ENCODE assay signal across 24 mouse cellular contexts in genomic region chr2:148789142-148789541, GRCm38 (mm10). TPM values are rescaled to one million over a fixed set of nuclear protein-coding genes. Genes with fewer than 3 reads are reported as not detected.
DNase-seq lines count a peak whose midpoint lies in the region; ATAC-seq lines count a peak whose summit lies in the region.
"Had no signal": no experiment of that assay in that cellular context is flagged by ENCODE, and none has a peak within 500 bp of the region (broad histone marks: within the 10 kb centered on the region; RNA-seq: fewer than 3 reads in every experiment).

Gene Cst12 (plus strand): TSS chr2:148789361.

- no peak for ATAC-seq in frontal cortex, adult (ENCODE audit: low TSS enrichment)
- ATAC-seq: forebrain, embryonic 14.5 days; hindbrain, embryonic 16.5 days had no signal

- peak; percentile 7 to 11 for DNase-seq in frontal cortex, adult 2 months (ENCODE audit: extremely low spot score in 1 of 2, low spot score in 1 of 2)
- DNase-seq in ovary, adult 18-20 months (ENCODE audit: low spot score) = peak; percentile 20
- DNase-seq in ovary, postnatal 14 days (ENCODE audit: low spot score) = no peak
- DNase-seq in gonadal fat pad, adult 2 months (ENCODE audit: low read depth) = no peak
- DNase-seq in testis, postnatal 14 days (ENCODE audit: low spot score) = peak; percentile 61
- no peak for DNase-seq in adrenal gland, adult 2 months
- DNase-seq: adrenal gland, postnatal 14 days; cerebellum, adult 11-12 months; cerebellum, adult 9-10 months; gastrocnemius, postnatal 10 days; heart, postnatal 36 days had no signal

RNA-seq across cellular contexts. Expression of gene Cst12, which starts in this region (rescaled TPM):
- polyA plus RNA-seq in frontal cortex, adult 2 months (2012; rRNA removed) = 0.99 and 1.4 TPM in 2 replicates
- polyA plus RNA-seq in gonadal fat pad, adult 2 months (2012; rRNA removed) = 188 and 311 TPM in 2 replicates
- total RNA-seq in adrenal gland, adult 2 months (2021) = not detected
- polyA plus RNA-seq in adrenal gland, adult 2 months (2012; rRNA removed) = not detected in 2 replicates
- total RNA-seq: adrenal gland, postnatal 14 days; gastrocnemius, postnatal 10 days; gastrocnemius, postnatal 4 days; heart, postnatal 36 days; MEL had no signal
- polyA plus RNA-seq: C2C12; embryonic facial prominence, embryonic 11.5 days; embryonic facial prominence, embryonic 15.5 days; erythroblast, embryonic 14.5 days; forebrain, embryonic 10.5 days; forebrain, embryonic 14.5 days; heart, embryonic 13.5 days; heart, postnatal 0 days; hindbrain, embryonic 11.5 days; hindbrain, embryonic 16.5 days had no signal

Comparison
In these comparisons a context has a peak if more than half of its experiments do, and no peak if none do; other contexts are left out.
1. RNA of gene Cst12 (polyA plus RNA-seq): 188 to 311 TPM in gonadal fat pad, adult 2 months; 0.99 to 1.4 TPM in frontal cortex, adult 2 months and not detected in adrenal gland, adult 2 months; every median in the first group is over 10 times any median in the second.
2. DNase-seq: peak in frontal cortex, adult 2 months (2 of 2), ovary, adult 18-20 months (single experiment) and testis, postnatal 14 days (single experiment); none in ovary, postnatal 14 days (single experiment), gonadal fat pad, adult 2 months (single experiment) and adrenal gland, adult 2 months (single experiment).